Mouse (Mus musculus) ES-Bruce4 (cell line): Measurements from ENCODE around the gene OR5BS1P. TPM values are rescaled to one million over a fixed set of nuclear protein-coding genes. Genes with fewer than 3 reads are reported as not detected.

ENCODE experiments used
- H3K27ac ChIP-seq: 2 replicates; pipeline ENCODE4 v1.5.1; 2012; ENCODE audit warnings: low read length, inconsistent platforms; ENCODE audit not compliant: insufficient read depth
- H3K27me3 ChIP-seq: 2 replicates; pipeline ENCODE4 v1.6.1; 2012; ENCODE audit warnings: mild to moderate bottlenecking, low read length, inconsistent platforms; ENCODE audit not compliant: control insufficient read depth, poor library complexity, insufficient read depth, severe bottlenecking
- H3K36me3 ChIP-seq: 2 replicates; pipeline ENCODE4 v1.6.1; 2012; ENCODE audit warnings: inconsistent platforms, mild to moderate bottlenecking, low read length, moderate library complexity; ENCODE audit not compliant: control insufficient read depth, poor library complexity, insufficient read depth, severe bottlenecking
- H3K4me1 ChIP-seq: one replicate; pipeline ENCODE4 v1.8.1; 2011; ENCODE audit warnings: low read length; ENCODE audit not compliant: control insufficient read depth, insufficient read depth
- H3K4me3 ChIP-seq: 2 replicates; pipeline ENCODE4 v1.5.1; 2011; ENCODE audit warnings: low read depth, mild to moderate bottlenecking, low read length
- H3K9ac ChIP-seq: 2 replicates; pipeline ENCODE4 v1.6.1; 2012; ENCODE audit warnings: low read depth, mild to moderate bottlenecking, inconsistent platforms; ENCODE audit not compliant: poor library complexity, severe bottlenecking
- H3K9me3 ChIP-seq: replicated peaks from 2 replicates; pipeline ENCODE4 v1.6.1; 2012; ENCODE audit warnings: mild to moderate bottlenecking, low read length, inconsistent platforms; ENCODE audit not compliant: control insufficient read depth, poor library complexity, insufficient read depth, severe bottlenecking
- CTCF ChIP-seq: IDR thresholded peaks from one replicate; pipeline ENCODE4 v1.8.1; 2011; ENCODE audit warnings: low read depth, low read length
- EP300 ChIP-seq: IDR thresholded peaks from 2 replicates; pipeline ENCODE4 v1.6.1; 2011; ENCODE audit warnings: low read depth, low read length; ENCODE audit not compliant: insufficient read depth
- POLR2A ChIP-seq: IDR thresholded peaks from one replicate; pipeline ENCODE4 v1.8.1; 2011; ENCODE audit warnings: low read length; ENCODE audit not compliant: insufficient read depth
- polyA plus RNA-seq: library from polyadenylated mRNA; stranded (reverse); fragments of >200 nt; gene quantifications from 2 replicates; pipeline ENCODE4 v1.2.4, GENCODE M21; 2011; ENCODE audit warnings: low read depth; ENCODE audit not compliant: missing spikeins, insufficient read depth, insufficient read length

The OR5BS1P gene
- polyA plus RNA-seq, 1 experiment: not detected

DNA sequence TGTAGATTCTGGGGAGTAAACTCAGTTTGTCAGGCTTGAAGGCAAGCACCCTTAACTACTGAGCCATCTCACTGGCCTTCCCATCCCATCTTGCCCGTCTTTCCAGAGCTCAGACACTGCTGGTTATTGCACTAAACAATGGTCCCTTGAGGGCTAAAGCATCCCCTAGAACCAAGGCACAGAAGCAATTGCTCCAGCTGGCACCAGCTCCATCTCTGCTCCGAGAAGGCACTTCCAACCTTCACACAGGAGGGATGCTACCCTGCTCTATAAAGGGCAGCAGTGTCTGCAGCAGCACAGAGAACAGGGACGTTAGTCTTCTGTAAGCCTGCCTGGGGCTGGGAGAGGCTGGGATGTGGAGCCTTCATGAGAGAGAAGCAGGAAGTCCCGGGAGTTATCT lies 22.4 kb downstream of the OR5BS1P start, which contains the start of gene Olfr279:
Gene Olfr279, plus strand, starts transcription at position 301 of the 400 bp plus-strand sequence.
- Histone ChIP-seq H3K27me3 (no peaks in the 10 kb centered on the region), H3K4me1 (no peaks in the 10 kb centered on the region), H3K36me3 (no peaks in the 10 kb centered on the region), H3K27ac (no peak within 1 kb of the TSS), H3K9me3 (no peaks in the 10 kb centered on the region), H3K9ac (no peak within 1 kb of the TSS), H3K4me3 (no peak within 1 kb of the TSS)
- TF ChIP-seq POLR2A: no peak

DNA sequence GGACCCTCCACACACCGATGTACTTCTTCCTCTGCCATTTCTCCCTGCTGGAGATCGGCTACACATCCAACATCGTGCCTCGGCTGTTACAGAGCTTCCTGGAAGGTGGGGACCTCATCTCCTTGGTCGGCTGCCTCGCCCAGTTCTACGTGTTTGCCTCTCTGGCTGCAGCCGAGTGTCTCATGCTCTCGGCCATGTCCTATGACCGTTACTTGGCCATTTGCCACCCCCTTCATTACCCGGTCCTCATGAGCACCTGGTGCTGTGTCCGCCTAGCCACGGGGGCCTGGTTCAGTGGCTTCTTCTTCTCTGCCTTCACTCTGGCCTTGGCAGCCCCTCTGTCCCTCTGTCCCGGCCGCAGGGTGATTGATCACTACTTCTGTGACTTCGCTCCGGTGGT lies 27.9 kb downstream of the OR5BS1P start:
- H3K9ac ChIP-seq: no peak overlapping the region
- no peaks in the 10 kb centered on the region for H3K27me3 ChIP-seq
- TF ChIP-seq CTCF (no peak), EP300 (no peak), POLR2A (no peak)
- H3K4me1 ChIP-seq: no peaks in the 10 kb centered on the region
- no peak overlapping the region for H3K27ac ChIP-seq
- no peaks in the 10 kb centered on the region for H3K36me3 ChIP-seq
- H3K9me3 ChIP-seq: no peaks in the 10 kb centered on the region
- H3K4me3 ChIP-seq: 0 out of 2 replicates have a peak overlapping the region, but pooled peaks have one; percentile 0

DNA sequence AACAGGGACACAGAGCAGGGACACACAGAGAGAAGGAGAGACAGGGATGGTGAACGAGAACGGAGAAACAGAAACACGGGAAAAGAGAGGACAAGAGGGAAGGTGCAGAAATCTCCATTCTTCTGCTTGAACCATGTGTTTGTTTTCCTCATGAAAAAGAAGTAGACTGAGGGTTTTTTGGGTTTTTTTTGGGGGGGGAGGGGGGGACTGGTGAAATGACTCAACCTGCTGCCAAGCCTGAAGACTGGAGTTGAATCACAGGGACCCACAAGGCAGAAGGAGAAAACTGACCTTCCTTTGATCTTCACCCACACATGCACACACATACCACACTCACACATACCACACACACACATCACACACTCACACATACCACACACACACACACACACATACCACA lies 33.6 kb downstream of the OR5BS1P start:
- no peaks in the 10 kb centered on the region for H3K9me3 ChIP-seq
- no peak overlapping the region for H3K9ac ChIP-seq
- TF ChIP-seq EP300 (no peak), CTCF (no peak), POLR2A (no peak)
- no peak overlapping the region for H3K4me3 ChIP-seq
- H3K27me3 ChIP-seq: no peaks in the 10 kb centered on the region
- H3K4me1 ChIP-seq: no peaks in the 10 kb centered on the region
- H3K27ac ChIP-seq: no peak overlapping the region
- no peaks in the 10 kb centered on the region for H3K36me3 ChIP-seq

DNA sequence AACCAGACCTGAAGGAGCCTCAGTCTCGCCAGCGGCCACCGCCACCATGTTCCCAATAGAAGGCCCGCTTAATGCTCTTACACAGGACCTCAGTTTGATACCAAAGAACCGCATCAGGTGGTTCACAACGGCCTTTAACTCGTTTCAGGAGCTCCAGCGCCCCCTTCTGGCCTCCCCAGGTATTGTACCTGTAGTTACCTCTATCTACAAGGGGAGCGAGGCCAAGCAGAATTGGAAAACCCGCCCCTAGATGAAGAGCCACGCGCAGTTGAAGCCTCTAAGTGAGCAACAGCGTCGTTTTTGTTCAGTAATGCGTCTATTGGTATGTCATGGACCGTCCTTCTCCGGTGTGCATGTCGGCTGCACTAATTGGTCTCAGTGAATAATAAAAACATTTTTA lies 34.8 kb downstream of the OR5BS1P start:
- TF ChIP-seq EP300 (no peak), POLR2A (no peak), CTCF (peak; percentile 78)
- no peaks in the 10 kb centered on the region for H3K36me3 ChIP-seq
- H3K27me3 ChIP-seq: no peaks in the 10 kb centered on the region
- H3K9me3 ChIP-seq: no peaks in the 10 kb centered on the region
- no peak overlapping the region for H3K27ac ChIP-seq
- H3K4me1 ChIP-seq: no peaks in the 10 kb centered on the region
- H3K9ac ChIP-seq: no peak overlapping the region
- H3K4me3 ChIP-seq: no peak overlapping the region

DNA sequence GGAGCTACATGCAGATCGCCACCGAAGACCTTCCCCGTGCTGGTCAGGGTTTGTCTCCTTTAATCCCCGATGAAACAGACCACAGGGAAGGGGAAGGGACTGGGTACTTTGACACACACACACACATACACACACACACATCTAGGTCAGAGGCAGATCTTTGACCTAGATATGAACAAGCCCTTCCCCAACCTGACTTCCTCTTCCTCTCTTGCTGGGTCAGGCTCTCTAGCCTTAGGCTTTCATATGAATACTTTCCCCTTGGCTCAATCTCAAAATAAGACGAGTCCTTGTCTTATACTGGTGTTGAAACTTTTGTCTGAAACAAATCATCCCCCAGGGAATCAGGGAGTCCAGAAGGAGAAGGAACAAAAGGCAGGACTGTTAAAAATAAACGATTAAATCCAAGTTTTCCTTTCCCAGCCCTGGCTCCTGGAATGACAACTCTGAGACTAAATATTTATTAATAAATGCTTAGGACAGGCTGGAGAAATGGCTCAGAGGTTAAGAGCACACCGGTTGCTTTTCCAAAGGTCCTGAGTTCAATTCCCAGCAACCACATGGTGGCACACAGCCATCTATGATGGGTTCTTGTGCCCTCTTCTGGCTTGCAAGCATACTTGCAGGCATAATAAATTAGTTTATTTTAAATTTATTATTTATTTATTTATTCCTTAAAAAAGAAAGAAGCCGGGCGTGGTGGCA lies 36.7 kb downstream of the OR5BS1P start:
- H3K4me1 ChIP-seq: no peaks in the 10 kb centered on the region
- H3K9ac ChIP-seq: no peak overlapping the region
- H3K27ac ChIP-seq: no peak overlapping the region
- no peaks in the 10 kb centered on the region for H3K27me3 ChIP-seq
- H3K36me3 ChIP-seq: no peaks in the 10 kb centered on the region
- TF ChIP-seq EP300 (no peak), POLR2A (no peak), CTCF (no peak)
- H3K9me3 ChIP-seq: no peaks in the 10 kb centered on the region
- no peak overlapping the region for H3K4me3 ChIP-seq

DNA sequence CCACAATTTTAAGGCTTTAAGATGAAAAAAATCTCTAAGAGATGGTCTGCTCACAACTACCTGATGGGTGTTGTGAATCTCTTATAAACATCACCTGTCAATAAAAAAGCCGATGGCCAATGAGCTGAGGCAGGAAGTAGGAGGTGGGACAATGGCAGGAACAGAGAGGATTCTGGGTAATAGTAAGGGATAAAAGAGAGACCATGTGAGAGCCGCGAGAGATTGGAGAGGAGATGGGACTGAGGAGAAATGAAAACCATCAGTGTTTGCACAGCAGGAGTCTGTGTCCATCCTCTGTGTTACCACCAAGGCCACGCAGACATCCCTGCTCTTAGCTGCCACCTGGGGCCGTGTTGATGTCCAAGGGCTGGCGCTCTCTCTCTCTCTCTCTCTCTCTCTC lies 37.6 kb downstream of the OR5BS1P start:
- H3K9ac ChIP-seq: no peak overlapping the region
- H3K27me3 ChIP-seq: no peaks in the 10 kb centered on the region
- no peaks in the 10 kb centered on the region for H3K4me1 ChIP-seq
- H3K36me3 ChIP-seq: no peaks in the 10 kb centered on the region
- peak overlapping the region; percentile 57 for H3K4me3 ChIP-seq
- H3K27ac ChIP-seq: no peak overlapping the region
- H3K9me3 ChIP-seq: no peaks in the 10 kb centered on the region
- TF ChIP-seq POLR2A: peak; percentile 26
- no peak for TF ChIP-seq CTCF
- no peak for TF ChIP-seq EP300
